Mouse (Mus musculus) embryo, embryonic 10 days (tissue): ENCODE measurements around the gene Fzd2.
"Not testable (repeated sequence)": the region's sequence is repeated elsewhere in the genome, so short reads cannot be mapped to it uniquely, and the experiment has no call there.

Source experiments
- DNase-seq: peaks from one replicate; pipeline ENCODE4 v3.0.0-alpha.2; 2015; ENCODE audit warnings: low spot score

The Fzd2 gene

DNA sequence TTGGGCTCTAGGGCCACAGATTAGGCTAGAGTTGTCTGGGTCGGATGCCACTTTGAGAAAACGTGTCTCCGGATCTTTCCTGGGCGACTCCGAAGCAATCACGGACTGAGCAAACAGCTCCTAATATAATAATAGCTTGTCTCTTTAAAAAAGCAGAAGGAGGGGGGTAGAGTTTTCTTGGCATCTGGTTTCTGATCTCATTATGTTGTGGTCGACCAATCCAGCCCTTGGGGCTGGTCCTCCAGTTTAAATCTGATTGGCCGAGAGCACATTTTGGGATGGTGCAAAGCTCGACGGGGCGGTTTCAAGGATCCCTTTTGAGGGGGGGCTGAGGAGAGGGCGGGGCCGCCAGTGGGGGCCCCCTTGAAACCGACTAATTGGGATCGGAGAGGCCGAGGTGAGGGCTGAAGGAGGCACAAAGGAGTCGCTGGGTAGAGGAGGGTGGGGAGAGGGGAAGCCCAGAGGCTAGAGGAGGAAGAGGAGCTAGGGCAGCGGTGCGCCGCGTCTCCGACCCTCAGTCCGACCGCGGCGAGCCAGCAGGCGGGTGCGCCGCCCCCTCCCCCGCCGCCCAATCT lies at the start of gene Fzd2:
Gene Fzd2 (plus strand): TSS at position 387 of the 575 bp plus-strand sequence.
- DNase-seq = peak; percentile 93

DNA sequence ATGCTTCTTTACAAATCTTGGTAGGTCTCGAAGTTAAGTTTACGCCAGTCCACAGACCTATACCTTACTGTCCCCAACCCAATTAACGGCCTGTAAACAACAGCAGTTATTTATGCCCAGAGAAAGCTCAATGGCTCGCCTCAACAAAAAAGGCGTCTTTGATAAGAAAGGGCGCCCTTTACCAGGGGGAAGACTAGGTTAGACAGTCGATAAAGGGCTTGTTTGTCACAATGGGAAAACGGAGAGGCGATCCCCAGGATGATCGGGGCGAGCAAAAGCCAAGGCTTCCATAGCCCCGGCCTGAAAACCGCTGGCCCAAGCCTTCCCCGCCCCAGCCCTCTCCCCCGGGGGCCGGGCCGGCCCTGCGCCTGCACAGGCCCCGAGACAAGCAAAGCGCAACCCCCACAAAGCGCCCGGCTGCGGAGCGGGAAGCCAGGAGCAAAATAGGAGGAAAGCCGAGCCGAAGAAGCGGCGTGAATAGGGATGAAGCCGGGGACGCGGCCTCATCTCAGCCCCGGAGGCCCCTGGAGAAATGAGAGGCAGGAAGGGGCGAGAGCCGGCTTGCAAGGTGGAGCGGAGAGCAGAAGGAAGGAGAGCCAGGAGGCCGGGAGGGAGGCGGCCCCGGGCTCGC lies 48.7 kb upstream of the Fzd2 start:
- no peak for DNase-seq

DNA sequence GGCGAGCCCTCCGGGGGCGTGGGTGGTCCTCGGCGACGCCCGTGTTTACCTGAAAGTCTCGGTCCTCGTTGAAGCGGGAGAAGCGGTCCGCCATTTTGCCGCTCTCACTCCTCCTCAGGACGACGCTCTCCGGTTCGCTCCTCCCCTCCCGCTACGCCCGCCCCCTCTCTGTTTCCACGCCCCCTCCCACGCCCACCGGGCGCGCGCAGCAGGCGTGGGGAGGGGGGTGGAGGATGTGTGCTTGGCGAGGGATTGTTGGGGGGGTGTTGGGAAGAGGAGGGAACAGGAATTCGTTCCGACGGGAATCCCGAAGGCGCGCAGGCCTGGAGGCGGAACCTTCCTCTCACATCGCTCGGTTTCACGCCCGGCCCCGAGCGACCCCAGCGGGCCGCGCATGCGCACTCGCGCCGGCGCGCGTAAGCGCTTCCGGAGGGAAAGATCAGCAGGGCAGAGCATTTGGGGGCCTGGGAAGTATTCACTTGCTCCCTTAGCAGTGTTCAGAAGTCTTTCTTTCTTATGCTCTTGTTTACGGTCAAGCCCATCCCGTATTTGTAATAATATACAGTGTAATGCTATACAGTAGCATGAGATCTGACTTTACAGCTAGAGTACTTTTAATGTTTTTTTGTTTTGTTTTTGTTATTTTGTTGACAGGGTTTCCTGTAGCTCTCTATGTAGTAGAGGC lies 48.0 kb upstream of the Fzd2 start, which contains the start of gene Gpatch8:
Gene Gpatch8 (minus strand): TSS at position 362 of the 685 bp plus-strand sequence.
- DNase-seq = peak; percentile 95

DNA sequence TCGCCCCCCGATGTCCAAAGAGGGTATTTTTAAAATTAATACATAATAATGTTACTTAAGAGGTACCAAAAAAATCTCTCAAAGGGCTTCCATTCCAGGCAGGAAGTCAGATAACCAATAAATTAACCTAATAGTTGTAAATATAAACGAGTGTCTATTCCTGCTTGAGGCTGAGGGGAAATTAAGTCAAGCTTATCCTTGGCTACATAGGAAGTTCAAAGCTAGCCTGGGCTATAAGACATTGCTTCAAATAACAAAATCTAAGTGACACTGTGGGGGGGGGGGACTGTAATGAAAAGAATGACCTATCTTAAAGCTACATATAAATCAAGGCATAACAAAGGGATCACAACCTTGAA lies 47.5 kb upstream of the Fzd2 start:
- no peak for DNase-seq

DNA sequence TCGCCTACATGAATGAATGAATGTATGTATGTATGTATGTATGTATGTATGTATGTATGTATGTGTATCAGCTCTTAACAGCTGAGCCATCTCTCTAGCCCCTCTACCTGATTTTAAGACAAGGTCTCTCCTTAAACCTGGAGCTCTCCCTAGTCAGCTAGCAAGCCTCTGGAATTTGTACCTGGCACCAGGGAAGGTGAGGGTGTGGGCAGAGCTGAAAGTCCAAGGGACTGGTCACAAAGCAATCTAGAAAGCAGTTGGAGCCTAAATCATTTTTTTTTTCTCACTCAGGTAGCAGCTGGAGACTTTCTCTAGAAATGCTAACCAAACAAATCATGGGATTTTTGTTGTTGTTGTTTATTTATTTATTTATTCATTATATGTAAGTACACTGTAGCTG lies 46.8 kb upstream of the Fzd2 start:
- no peak for DNase-seq

DNA sequence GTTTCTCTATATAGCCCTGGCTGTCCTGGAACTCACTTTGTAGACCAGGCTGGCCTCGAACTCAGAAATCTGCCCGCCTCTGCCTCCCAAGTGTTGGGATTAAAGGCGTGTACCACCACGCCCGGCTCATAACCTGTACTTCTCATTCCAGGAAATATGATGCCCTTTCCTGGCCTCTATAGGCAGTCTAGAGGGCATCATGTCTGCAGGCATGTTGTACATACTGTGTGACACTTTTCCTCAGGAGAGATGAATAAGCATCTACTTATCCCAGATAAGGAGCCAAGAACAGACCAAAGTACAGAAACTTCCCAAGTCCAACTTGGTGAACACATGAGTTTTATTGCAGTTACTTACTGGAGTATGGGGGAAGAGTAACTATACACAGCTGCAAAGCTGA lies 45.5 kb upstream of the Fzd2 start:
- DNase-seq = no peak

DNA sequence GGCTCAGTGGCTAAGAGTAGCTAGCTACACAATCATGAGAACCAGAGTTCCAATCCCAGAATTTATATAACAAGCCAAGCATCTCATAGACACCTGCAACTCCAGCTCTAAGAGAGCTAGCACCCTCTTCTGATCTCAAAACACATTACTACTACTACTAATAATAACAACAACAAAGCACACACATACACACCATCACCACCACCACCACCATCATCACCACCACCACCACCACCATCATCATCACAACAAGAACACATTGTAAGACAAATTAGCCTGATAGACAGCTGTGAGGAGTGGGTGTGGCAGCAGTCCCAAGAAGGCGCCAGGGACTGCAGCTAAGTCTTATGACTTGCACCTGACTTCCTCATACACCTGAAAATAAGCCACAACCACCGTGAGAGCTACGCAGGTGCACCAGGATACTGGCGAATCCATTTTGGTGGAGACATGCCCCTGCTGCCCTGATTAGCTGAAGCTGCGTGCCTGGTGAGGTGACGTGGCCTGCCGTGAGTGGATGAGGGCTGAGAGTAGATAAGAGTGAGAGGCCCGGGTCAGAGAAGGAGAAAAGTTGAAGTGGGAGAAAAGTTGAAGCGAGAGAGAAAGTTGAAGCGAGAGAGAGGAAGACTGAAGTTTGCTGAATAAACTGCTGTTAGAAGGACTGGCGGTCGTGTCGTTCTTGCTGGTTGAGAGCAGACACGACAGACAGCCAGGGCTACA lies 39.1 kb upstream of the Fzd2 start:
- not testable (repeated sequence) for DNase-seq

DNA sequence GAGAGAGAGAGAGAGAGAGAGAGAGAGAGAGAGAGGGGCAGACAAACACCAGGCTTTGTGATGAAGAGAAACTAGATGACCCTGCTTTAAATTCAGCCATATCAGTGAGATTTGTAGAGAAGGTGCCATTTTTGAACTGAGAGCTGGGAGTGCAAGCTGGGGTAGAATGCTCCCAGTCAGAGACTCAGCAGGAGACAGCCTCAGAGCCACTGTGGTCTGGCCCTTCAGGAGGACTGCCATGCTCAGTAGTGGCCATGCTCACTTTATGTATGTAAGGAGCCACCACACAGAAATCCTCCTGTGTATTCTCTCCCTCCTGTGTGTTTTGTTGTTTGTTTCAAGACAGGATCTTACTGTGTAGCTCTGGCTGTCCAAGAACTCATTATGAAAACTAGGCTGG lies 38.5 kb upstream of the Fzd2 start:
- DNase-seq = no peak

DNA sequence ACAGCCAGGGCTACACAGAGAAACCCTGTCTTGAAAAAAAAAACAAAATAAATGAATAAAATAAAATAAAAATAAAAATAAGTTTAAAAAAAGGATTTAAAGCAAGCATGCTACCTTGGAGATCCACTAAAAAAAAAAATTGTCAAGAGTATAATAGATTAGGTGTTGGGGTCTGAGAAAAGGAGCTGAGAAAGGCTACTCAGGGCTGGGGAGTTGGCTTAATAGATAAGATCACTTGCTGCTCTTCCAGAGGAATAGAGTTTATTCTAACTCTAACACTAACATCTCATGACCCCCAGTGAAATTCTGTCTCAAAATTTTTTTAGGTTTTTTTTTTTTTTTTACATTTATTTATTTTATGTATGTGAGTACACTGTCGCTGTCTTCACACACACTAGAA lies 37.9 kb upstream of the Fzd2 start:
- DNase-seq = no peak

DNA sequence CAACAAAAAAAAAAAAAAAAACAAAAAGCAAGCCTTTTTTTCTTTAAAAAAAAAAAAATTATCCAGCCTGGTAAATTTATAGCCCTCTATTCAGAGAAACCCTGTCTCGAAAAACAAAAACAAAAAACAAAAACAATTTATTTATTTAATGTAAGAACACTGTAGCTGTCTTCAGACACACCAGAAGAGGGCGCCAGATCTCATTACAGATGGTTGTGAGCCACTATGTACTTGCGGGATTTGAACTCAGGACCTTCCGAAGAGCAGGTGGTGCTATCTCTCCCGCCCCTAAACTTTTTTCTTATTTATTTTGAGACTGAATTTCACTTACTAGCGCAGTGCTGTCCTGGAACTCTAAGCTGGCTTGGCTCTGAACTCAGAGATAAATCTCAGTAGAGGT lies 37.0 kb upstream of the Fzd2 start:
- no peak for DNase-seq

DNA sequence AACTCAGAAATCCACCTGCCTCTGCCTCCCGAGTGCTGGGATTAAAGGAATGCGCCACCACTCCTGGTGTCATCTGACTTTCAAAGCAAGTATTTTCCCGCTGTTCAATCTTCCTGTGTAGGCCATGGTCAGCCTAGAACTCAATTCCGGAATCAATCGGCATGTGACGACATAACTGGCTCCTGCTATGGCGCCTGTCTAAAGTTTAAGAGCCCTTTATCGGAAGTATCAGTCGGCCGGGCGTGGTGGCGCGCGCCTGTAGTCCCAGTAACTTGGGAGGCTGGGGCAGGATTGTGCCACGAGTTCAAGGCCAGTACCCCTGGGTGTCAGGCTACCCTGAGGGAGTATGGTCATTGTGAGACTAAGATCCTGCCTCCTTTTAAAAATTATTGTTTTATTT lies 36.5 kb upstream of the Fzd2 start:
- DNase-seq = no peak

DNA sequence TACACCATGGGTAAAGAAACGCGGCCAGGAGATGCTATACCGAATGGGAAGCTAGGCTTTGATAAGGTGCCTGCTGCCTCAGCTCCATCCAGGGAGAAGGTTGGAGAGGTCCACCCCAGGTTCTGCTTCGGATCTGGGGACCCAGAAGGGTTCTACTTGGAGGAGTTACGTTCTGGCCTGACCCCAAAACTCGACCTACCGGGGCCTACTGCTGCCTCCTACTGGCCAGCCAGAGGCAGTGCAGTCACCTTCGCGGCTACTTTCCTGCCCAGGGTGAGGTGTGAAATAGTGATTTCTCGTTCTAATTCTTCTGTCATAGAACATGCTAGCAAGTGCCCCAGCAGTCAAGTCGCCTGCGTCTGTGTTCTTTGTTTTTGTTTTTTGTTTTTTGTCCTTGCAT lies 36.0 kb upstream of the Fzd2 start:
- no peak for DNase-seq

DNA sequence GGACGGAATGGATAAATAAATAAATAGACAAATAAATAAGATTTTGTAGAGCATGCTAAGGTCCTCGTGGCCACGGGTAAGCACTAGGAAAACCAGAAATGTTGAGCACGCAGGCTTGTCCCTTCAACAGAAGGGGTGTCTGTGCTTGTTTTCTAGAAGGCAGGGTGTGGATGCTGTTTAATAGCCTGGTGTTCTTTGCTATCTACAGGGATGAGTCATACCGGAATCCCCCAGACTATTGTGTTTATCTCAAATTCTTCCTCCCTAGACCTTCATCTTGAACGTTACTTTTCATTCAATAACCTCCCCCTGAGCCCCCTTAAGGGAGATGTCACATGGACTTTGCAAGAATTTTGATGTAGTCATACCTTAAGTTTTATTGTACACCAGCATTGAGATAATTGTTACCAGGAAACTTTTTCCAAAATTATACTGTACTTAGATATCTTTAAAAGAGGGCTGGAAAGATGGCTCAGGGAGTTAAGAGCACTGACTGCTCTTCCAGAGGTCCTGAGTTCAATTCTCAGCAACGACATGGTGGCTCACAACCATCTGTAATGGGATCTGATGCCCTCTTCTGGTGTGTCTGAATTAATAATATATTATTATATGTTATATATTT lies 35.3 kb upstream of the Fzd2 start:
- DNase-seq = no peak

DNA sequence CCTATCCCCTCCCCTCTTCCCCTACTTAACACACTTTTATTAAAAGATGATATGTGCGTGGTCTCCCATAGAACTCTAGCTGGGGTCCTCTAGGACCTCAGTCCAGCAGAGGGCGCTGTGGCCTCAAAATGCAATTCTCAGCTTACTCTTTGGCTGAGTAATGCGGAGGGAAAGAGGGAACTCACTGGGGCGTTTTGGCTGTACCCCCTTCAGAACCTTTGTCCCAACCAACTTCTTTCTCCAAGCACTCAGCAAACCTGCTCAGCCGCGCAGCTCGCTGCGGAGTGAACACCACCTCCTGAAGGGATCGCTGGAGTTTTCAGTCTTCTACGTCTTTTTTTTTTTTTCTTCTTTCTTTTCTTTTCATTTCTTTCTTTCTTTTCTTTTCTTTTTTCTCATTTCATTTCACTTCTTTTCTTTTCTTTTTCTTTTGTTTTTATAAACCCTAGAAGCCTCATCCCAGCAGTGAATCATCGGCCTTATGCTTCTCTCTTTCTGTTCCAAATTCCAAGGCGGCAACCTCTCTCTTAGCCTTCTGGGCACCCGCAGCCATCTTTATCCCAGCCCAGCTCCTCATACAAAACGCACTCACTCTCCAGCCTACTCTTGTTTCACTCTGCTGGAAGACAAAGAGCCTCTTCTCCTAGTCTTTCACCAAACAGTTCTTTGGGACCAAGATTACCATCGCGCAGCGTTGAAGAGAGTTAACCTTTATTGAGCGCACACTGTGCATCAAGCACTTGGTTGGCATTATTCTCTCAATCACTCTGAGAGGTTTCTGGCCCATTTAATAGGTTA lies 31.1 kb upstream of the Fzd2 start:
- DNase-seq = peak; percentile 97

DNA sequence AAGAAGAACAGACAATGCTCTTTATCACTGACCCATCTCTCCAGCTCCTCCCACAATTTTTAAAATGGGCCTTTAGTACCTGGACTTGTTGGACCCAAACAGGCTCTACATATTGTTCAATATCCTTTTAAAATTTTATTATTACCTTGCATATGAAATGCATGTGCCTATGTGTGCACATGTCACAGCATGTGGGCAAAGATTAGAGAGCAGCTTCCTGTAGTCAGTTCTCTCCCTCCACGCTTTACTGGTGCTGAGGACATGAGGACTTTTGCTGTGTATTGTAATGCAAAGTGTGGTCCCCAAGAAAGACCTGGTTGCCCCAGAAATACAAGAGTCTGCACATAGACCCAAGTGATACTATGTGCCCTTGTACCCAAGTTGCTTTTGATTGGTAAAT lies 29.2 kb upstream of the Fzd2 start:
- DNase-seq = no peak

DNA sequence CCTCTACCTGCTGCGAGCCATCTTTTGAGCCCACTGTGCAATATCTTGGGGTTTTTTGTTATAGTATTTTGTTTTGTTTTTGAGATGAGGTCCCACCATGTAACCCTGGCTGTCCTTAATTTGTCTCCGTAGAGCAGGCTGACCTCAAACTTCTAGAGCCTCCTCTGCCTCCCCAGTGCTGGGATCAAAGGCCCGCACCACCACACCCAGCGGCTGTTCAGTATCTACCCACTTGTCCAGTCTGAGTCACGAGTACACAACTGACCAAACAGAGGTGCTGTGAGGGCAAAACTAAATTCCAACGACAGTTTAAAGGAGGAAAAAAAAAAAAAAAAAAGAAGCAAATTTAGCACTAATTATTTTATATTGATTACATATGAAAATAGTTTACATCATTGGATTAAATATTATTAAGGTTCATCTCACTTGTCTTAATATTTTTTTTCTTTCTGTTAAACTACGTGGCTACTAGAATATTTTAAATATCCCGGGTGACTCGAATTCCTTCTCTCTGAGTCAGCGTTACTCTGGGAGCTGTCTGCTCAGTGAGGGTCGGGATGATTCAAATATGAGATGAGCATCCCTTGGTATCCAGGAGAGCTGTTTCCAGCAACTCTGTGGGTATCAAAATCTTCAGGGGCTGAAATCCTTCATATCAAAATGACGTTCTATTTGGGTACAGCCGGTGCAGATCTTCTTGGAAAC lies 28.0 kb upstream of the Fzd2 start:
- no peak for DNase-seq

DNA sequence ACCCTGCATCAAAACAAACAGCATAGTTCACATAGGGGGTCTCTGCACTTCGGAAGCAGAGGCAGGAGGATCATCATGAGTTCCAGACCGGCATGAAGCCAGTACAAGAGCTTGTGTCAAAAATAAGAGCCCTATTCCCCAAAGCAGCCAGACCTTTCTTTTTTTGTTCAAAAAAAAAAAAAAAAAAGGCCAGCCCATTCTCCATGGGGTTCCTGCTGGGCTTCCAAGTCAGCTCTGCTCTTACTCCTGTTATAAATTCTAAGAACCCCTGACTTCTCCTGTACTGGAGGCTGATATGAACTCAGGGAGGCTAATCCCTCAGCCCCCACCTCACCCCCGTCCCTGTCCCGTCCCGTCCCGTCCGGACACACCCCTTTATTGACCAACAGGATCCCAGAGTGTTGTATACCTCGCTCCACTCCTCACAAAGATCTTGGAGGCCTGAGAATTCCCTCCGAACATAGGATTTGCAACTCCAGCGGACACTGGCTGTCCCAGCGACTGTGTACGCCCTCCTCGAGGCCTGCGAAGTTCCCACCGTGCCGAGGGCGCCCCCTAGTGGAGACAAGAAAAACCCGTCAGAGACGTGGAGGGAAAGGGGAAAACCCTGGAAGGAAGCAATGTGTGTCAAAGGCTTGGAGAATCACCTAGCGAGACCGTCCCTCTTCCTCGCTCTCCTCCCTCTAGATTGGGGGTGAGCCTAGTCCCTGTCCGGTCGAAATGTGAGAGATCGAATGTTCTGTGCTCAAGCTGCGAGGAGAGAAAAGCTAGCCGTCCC lies 25.7 kb upstream of the Fzd2 start:
- peak; percentile 91 for DNase-seq

DNA sequence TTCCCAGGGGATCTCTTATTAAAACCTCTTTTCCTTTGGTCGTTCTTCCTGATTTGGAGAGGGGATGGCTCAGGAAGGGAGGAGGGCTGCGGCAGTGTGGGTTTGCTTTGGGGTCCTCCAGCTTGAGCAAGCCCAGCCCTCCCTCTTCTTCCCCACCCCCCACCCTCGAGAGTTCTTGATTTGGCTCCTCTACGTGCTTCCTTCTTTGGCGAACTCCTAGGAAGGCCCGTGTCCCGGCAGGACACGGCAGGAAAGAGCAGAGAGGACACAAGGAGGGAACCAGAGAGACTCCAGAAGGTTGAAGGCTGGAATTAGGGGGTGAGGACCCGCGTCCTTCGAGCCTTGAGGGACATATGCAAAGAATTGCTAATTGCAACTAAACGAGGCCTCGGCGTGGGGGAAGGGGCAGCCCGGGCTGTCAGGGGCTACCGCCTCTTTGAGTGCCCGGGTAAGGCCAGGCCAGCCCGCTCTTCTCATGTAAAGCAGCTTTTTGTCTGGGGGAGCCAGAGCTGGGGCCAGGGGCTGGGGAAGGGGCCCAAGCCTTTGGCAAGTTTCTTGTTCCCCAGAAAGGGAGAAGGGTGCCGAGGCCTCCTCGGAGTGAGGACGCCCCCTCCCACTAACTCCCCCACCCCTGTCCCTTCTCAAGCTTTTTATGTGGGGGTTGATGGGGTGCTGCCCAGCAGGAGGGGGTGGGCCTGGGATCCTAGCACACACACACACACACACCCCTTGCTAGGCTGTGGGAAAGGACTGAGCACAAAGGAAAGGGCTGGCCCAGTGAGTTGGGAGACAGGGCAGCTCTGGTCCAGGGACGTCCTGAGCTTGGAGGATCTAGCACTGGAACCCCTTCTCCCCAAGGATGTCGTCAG lies 24.8 kb upstream of the Fzd2 start, which contains the start of gene Gm11627:
Gene Gm11627 (minus strand): TSS at position 297 of the 869 bp plus-strand sequence.
- DNase-seq = peak; percentile 78

DNA sequence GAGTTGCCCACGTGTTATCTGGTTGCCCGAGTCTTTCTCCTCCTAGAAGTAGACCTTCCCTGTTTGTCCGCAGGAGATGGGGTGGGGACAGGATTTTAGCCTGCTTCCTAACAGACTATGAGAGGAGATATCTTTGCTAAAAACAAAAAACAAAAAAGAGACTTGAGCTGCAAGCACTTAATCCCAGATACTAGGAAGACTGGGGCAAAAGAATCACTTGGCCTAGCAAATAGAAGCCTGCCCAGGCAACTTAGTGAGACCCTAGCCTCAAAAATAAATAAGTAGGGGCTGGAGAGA lies 24.2 kb upstream of the Fzd2 start:
- no peak for DNase-seq
